In the genomic region with DNA sequence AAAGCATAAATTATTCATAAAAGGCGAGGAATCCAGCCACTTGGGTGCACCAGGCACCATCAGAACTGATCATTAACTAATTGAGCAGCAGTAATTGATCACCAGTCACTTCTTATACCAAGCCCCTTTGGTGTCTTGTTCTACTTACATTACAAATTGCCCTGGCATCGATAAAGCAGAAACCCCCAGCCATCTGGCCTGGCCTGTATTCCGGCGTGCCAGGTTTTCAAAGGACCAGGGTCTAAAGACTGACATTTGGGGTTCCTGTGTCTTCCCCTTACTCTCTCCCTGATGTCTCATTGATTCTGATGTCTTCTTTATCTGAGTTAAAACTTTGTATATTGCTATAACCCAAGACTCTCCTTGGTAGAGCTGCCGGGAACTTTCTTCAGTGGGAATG, we compare ENCODE assay signal across 16 mouse cellular contexts.
"Had no signal": no experiment of that assay in that cellular context is flagged by ENCODE, and none has a peak within 500 bp of the region (broad histone marks: within the 10 kb centered on the region; RNA-seq: fewer than 3 reads in every experiment).

No protein-coding gene starts in this region.

- H3K9me3 ChIP-seq: limb, embryonic 13.5 days; liver, embryonic 15.5 days had no signal

- H3K4me1 ChIP-seq: limb, embryonic 13.5 days; liver, embryonic 15.5 days had no signal

- H3K9ac ChIP-seq: limb, embryonic 13.5 days; liver, embryonic 15.5 days had no signal

- H3K4me3 ChIP-seq: limb, embryonic 13.5 days; liver, embryonic 15.5 days; midbrain, embryonic 10.5 days had no signal

- H3K27me3 ChIP-seq: limb, embryonic 13.5 days; liver, embryonic 15.5 days had no signal

- ATAC-seq: lung, postnatal 0 days had no signal

- H3K27ac ChIP-seq: kidney, postnatal 0 days; limb, embryonic 13.5 days; liver, embryonic 15.5 days; midbrain, embryonic 10.5 days; stomach, postnatal 0 days had no signal

- DNase-seq: kidney, adult 11 months; kidney, adult 9 months; kidney, postnatal 36 days; layer of hippocampus, adult 9-11 months; layer of hippocampus, postnatal 36 days; lung, adult 2 months; lung, postnatal 4 days; midbrain, embryonic 14.5 days; thymus, postnatal 4 days had no signal

- H3K36me3 ChIP-seq: limb, embryonic 13.5 days; liver, embryonic 15.5 days had no signal

- H3K4me2 ChIP-seq: limb, embryonic 13.5 days; liver, embryonic 11.5 days; liver, embryonic 15.5 days had no signal
